Mouse (Mus musculus) urinary bladder, postnatal 4 days (tissue): ENCODE measurements around the gene Sfxn5.

Experiments used
- DNase-seq, 2 experiments: peaks; one replicate each; pipeline ENCODE4 v3.0.0; 2021 to 2022; ENCODE audit warnings: low spot score in 2 of 2

Gene Sfxn5

GRCm38 (mm10) chr6:85232836-85233623 is 100.2 kb downstream of the Sfxn5 start:
- no peak for DNase-seq

GRCm38 (mm10) chr6:85232045-85232444 is 101.2 kb downstream of the Sfxn5 start:
- DNase-seq: no peak

GRCm38 (mm10) chr6:85231469-85231868 is 101.8 kb downstream of the Sfxn5 start:
- DNase-seq: no peak

GRCm38 (mm10) chr6:85230762-85231161 is 102.5 kb downstream of the Sfxn5 start:
- no peak for DNase-seq

GRCm38 (mm10) chr6:85227520-85227919 is 105.7 kb downstream of the Sfxn5 start:
- no peak for DNase-seq

GRCm38 (mm10) chr6:85226570-85226969 is 106.7 kb downstream of the Sfxn5 start:
- no peak for DNase-seq

GRCm38 (mm10) chr6:85224442-85224891 is 108.8 kb downstream of the Sfxn5 start:
- no peak for DNase-seq

- no peak for DNase-seq
These were observed 109.6 kb downstream of the Sfxn5 start for GRCm38 (mm10) chr6:85223498-85224150.

GRCm38 (mm10) chr6:85222551-85222950 is 110.7 kb downstream of the Sfxn5 start:
- no peak for DNase-seq

GRCm38 (mm10) chr6:85220917-85221316 is 112.3 kb downstream of the Sfxn5 start:
- no peak for DNase-seq

- DNase-seq: no peak
These were observed 113.5 kb downstream of the Sfxn5 start for GRCm38 (mm10) chr6:85219706-85220105.

GRCm38 (mm10) chr6:85218684-85219445 is 114.4 kb downstream of the Sfxn5 start:
- no peak for DNase-seq

GRCm38 (mm10) chr6:85218251-85218650 is 115.0 kb downstream of the Sfxn5 start:
- no peak for DNase-seq

GRCm38 (mm10) chr6:85210686-85211085 is 122.5 kb downstream of the Sfxn5 start:
- no peak for DNase-seq

GRCm38 (mm10) chr6:85209226-85209967 is 123.8 kb downstream of the Sfxn5 start:
- DNase-seq: no peak

GRCm38 (mm10) chr6:85207345-85207744 is 125.9 kb downstream of the Sfxn5 start:
- no peak for DNase-seq

- no peak for DNase-seq
These were observed 126.3 kb downstream of the Sfxn5 start for GRCm38 (mm10) chr6:85206939-85207285.

GRCm38 (mm10) chr6:85206182-85206938 is 126.9 kb downstream of the Sfxn5 start:
- DNase-seq: no peak

- DNase-seq: no peak
These were observed 135.3 kb downstream of the Sfxn5 start for GRCm38 (mm10) chr6:85197951-85198350.

- no peak for DNase-seq
These were observed 139.6 kb downstream of the Sfxn5 start for GRCm38 (mm10) chr6:85193381-85194318.
